Mouse (Mus musculus) neural tube, embryonic 12.5 days (tissue): ENCODE data around the gene Ifnar2. TPM values are rescaled to one million over a fixed set of nuclear protein-coding genes. Genes with fewer than 3 reads are reported as not detected.

Experiments
- ATAC-seq: fragments of 200-750 bp; cut with Nextera tagmentation; 2 replicates; pipeline ENCODE4 v1.8.0; 2017; ENCODE audit warnings: low read depth, mild to moderate bottlenecking, moderate TSS enrichment, moderate library complexity; ENCODE audit not compliant: low FRiP score
- H3K27ac ChIP-seq: fragments of 300-500 bp; sonication (generic); 2 replicates; pipeline ENCODE4 v1.5.1; 2016
- H3K27me3 ChIP-seq: fragments of 300-500 bp; sonication (generic); replicated peaks from 2 replicates; pipeline ENCODE4 v1.6.1; 2016; ENCODE audit warnings: mild to moderate bottlenecking
- H3K36me3 ChIP-seq: fragments of 300-500 bp; sonication (generic); 2 replicates; pipeline ENCODE4 v1.6.1; 2016; ENCODE audit warnings: mild to moderate bottlenecking
- H3K4me1 ChIP-seq: fragments of 300-500 bp; sonication (generic); 2 replicates; pipeline ENCODE4 v1.6.1; 2016
- H3K4me2 ChIP-seq: fragments of 300-500 bp; sonication (generic); replicated peaks from 2 replicates; pipeline ENCODE4 v1.6.1; 2016; ENCODE audit warnings: mild to moderate bottlenecking
- H3K4me3 ChIP-seq: fragments of 300-500 bp; sonication (generic); 2 replicates; pipeline ENCODE4 v1.5.1; 2016
- H3K9ac ChIP-seq: fragments of 300-500 bp; sonication (generic); 2 replicates; pipeline ENCODE4 v1.6.1; 2016; ENCODE audit warnings: mild to moderate bottlenecking
- H3K9me3 ChIP-seq: fragments of 300-500 bp; sonication (generic); 2 replicates; pipeline ENCODE4 v1.6.1; 2016; ENCODE audit warnings: mild to moderate bottlenecking
- WGBS: fragments of 180-500 bp; shearing (Covaris S2); methylation state at CpG from one replicate; pipeline ENCODE4 v1.1.7; 2016; 5-methylcytosine and 5-hydroxymethylcytosine counted together
- polyA plus RNA-seq: library from polyadenylated mRNA; unstranded; fragments of >200 nt; fragmentation: Nextera tagmentation; extraction: Ambion mirVana; gene quantifications from 2 replicates; pipeline ENCODE4 v1.2.1, GENCODE M21; 2016

Gene Ifnar2
- polyA plus RNA-seq, 1 experiment from 2014 or later: 35.4 TPM

- H3K36me3 ChIP-seq: peaks cover 25% of the 10 kb centered on the region
- no peaks in the 10 kb centered on the region for H3K9me3 ChIP-seq
- no peak for ATAC-seq
- no peak overlapping the region for H3K4me3 ChIP-seq
- H3K27me3 ChIP-seq: no peaks in the 10 kb centered on the region
- H3K4me1 ChIP-seq: no peaks in the 10 kb centered on the region
- 89% methylated on average over 12 of the region's 12 CpGs for WGBS
- no peak overlapping the region for H3K4me2 ChIP-seq
- H3K9ac ChIP-seq: no peak overlapping the region
- no peak overlapping the region for H3K27ac ChIP-seq
Measured at GRCm38 (mm10) chr16:91398030-91398429, 25.4 kb downstream of the Ifnar2 start.

- Histone ChIP-seq H3K27me3 (no peaks in the 10 kb centered on the region), H3K9me3 (no peaks in the 10 kb centered on the region), H3K4me2 (no peak overlapping the region), H3K4me3 (no peak overlapping the region), H3K4me1 (no peaks in the 10 kb centered on the region), H3K27ac (no peak overlapping the region), H3K36me3 (peaks cover 20% of the 10 kb centered on the region), H3K9ac (no peak overlapping the region)
- no peak for ATAC-seq
- 95% methylated on average over 7 of the region's 7 CpGs for WGBS
Measured at GRCm38 (mm10) chr16:91398944-91399343, 26.4 kb downstream of the Ifnar2 start.

GRCm38 (mm10) chr16:91401569-91402165 lies 29.1 kb downstream of the Ifnar2 start:
- no peaks in the 10 kb centered on the region for H3K9me3 ChIP-seq
- no peak overlapping the region for H3K4me2 ChIP-seq
- H3K27me3 ChIP-seq: 0 out of 2 replicates have a peak, but pooled peaks cover 3% of the 10 kb centered on the region
- no peak overlapping the region for H3K4me3 ChIP-seq
- peaks cover 9% of the 10 kb centered on the region; the same call in 1 of the 2 replicates for H3K4me1 ChIP-seq
- no peak for ATAC-seq
- no peak overlapping the region for H3K9ac ChIP-seq
- WGBS: 89% methylated on average over 6 of the region's 6 CpGs
- H3K27ac ChIP-seq: no peak overlapping the region
- peaks cover 16% of the 10 kb centered on the region for H3K36me3 ChIP-seq

DNA sequence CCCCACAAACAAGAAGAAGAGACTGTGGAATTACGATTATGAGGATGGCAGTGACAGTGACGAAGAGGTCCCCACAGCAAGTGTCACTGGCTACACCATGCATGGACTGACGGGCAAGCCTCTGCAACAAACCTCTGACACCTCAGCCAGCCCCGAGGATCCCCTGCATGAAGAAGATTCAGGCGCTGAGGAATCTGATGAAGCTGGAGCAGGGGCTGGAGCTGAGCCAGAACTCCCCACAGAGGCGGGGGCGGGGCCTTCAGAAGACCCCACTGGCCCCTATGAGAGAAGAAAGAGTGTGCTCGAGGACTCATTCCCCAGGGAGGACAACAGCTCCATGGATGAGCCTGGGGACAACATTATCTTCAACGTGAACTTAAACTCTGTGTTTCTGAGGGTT lies 31.2 kb downstream of the Ifnar2 start:
- Histone ChIP-seq H3K36me3 (peaks cover 13% of the 10 kb centered on the region), H3K27ac (no peak overlapping the region), H3K4me2 (no peak overlapping the region), H3K9ac (no peak overlapping the region), H3K9me3 (no peaks in the 10 kb centered on the region), H3K27me3 (0 out of 2 replicates have a peak, but pooled peaks cover 4% of the 10 kb centered on the region), H3K4me1 (peaks cover 13% of the 10 kb centered on the region; the same call in 1 of the 2 replicates), H3K4me3 (no peak overlapping the region)
- 81% methylated on average over 9 of the region's 9 CpGs for WGBS
- no peak for ATAC-seq

DNA sequence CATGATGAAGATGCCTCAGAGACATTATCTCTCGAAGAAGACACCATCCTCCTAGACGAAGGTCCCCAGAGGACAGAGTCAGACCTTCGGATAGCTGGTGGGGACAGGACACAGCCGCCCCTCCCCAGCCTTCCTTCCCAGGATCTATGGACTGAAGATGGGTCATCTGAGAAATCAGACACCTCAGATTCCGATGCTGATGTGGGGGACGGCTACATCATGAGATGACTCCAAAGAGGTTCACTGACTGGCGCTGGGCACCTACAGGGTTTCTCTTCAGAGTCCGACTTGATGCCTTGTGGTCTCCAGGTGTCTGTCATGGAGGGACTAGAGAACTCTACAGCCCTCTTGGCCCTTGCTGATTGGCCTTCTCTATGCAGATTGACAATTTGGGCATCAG lies 31.6 kb downstream of the Ifnar2 start:
- WGBS: 93% methylated on average over 8 of the region's 8 CpGs

DNA sequence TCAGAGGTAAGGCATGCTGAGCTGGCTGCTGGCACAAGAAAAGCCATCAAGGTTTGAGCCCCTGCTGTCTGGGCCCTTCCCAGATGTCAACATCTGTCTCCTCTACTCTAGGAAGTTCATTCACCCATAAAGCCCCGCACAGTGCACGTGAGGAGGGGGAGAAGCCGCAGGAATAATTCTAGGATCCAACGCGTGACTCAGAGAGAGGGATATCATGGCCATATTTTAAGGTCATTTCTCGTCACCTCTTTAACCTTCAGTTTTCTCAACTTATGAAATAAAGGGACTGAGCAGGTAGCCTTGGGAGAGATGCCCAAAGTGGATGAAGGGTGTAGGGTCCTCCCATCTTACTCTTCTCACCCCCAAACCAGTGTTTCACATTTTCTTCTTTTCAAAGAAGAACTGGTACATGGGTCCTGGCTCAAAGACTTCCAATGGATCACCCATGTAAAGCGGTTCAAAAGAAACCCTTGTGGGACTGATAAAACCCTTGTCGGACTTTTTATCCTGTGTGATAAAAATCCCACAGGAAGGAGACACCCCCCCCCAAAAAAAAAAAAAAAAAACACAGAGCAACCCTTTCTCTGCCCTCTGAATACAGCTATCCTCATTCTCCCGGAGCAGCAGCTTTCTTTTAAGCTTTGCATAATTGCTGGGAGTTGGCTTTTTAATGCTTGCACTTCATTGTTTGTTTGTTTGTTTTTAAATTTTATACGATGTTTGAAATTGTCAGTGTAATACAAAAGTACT lies 32.4 kb downstream of the Ifnar2 start:
- WGBS: 73% methylated on average over 10 of the region's 10 CpGs

More for the DNA sequence above, 31.6 kb downstream of the Ifnar2 start:
- no peak overlapping the region for H3K4me3 ChIP-seq
- 0 out of 2 replicates have a peak, but pooled peaks cover 4% of the 10 kb centered on the region for H3K27me3 ChIP-seq
- H3K4me1 ChIP-seq: peaks cover 13% of the 10 kb centered on the region; the same call in 1 of the 2 replicates
- no peak overlapping the region for H3K9ac ChIP-seq
- no peaks in the 10 kb centered on the region for H3K9me3 ChIP-seq
- no peak overlapping the region for H3K4me2 ChIP-seq
- no peak for ATAC-seq
- no peak overlapping the region for H3K27ac ChIP-seq
- peaks cover 13% of the 10 kb centered on the region for H3K36me3 ChIP-seq

GRCm38 (mm10) chr16:91405640-91406584 lies 33.3 kb downstream of the Ifnar2 start, which contains the start of gene Il10rb:
TSS of gene Il10rb (plus strand) at chr16:91406164.
- H3K36me3 ChIP-seq: peaks cover 13% of the 10 kb centered on the region
- WGBS: 7% methylated on average over 51 of the region's 51 CpGs
- H3K27me3 ChIP-seq: 0 out of 2 replicates have a peak, but pooled peaks cover 4% of the 10 kb centered on the region
- H3K4me3 ChIP-seq: peak within 1 kb of the TSS; percentile 56
- H3K9me3 ChIP-seq: no peaks in the 10 kb centered on the region
- peak within 1 kb of the TSS; percentile 67 for H3K9ac ChIP-seq
- peak within 1 kb of the TSS; percentile 99 for H3K4me2 ChIP-seq
- no peak within 1 kb of the TSS for H3K27ac ChIP-seq
- H3K4me1 ChIP-seq: peaks cover 13% of the 10 kb centered on the region; the same call in 1 of the 2 replicates
- ATAC-seq: peak; percentile 79

More for the DNA sequence above, 32.4 kb downstream of the Ifnar2 start:
- Histone ChIP-seq H3K4me1 (peaks cover 13% of the 10 kb centered on the region; the same call in 1 of the 2 replicates), H3K9me3 (no peaks in the 10 kb centered on the region), H3K4me2 (no peak overlapping the region), H3K4me3 (no peak overlapping the region), H3K27ac (no peak overlapping the region), H3K27me3 (0 out of 2 replicates have a peak, but pooled peaks cover 4% of the 10 kb centered on the region), H3K9ac (no peak overlapping the region), H3K36me3 (peaks cover 13% of the 10 kb centered on the region)
- no peak for ATAC-seq

DNA sequence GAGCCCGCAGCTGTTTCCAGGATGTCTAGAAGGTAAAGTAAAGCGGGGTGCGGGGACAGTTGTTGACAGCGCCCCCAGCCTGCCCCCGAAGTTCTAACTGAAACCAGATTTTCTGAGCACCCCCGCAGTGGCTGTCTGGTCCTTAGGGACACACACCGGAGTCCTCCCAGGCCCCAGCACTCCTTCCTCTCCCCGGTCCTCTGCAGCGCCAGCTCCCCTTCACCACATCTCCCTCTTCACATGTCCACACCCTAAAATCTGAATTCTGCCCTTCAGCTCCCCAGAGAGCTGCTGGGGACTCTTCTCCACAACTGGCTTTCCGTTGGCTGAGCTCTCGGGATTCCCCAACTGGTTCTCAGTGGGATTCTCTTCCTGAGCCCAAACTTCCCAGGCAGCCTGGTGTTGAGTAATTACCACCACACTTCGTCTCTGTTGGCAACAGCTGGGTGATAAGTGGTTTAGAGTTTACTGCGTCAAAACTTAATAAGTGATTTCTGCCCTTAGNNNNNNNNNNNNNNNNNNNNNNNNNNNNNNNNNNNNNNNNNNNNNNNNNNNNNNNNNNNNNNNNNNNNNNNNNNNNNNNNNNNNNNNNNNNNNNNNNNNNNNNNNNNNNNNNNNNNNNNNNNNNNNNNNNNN lies 34.1 kb downstream of the Ifnar2 start:
- 2% methylated on average over 13 of the region's 13 CpGs for WGBS

GRCm38 (mm10) chr16:91413102-91413844 lies 40.7 kb downstream of the Ifnar2 start:
- H3K27ac ChIP-seq: no peak overlapping the region
- H3K27me3 ChIP-seq: no peaks in the 10 kb centered on the region
- H3K4me2 ChIP-seq: no peak overlapping the region
- H3K4me1 ChIP-seq: no peaks in the 10 kb centered on the region
- no peak for ATAC-seq
- H3K4me3 ChIP-seq: no peak overlapping the region
- H3K36me3 ChIP-seq: no peaks in the 10 kb centered on the region; the same call in 1 of the 2 replicates
- WGBS: 57% methylated on average over 12 of the region's 12 CpGs
- H3K9me3 ChIP-seq: no peaks in the 10 kb centered on the region
- H3K9ac ChIP-seq: no peak overlapping the region

More for the DNA sequence above, 34.1 kb downstream of the Ifnar2 start:
- peak; percentile 26; the same call in 1 of the 2 replicates for ATAC-seq
- H3K9ac ChIP-seq: peak overlapping the region; percentile 67
- H3K4me3 ChIP-seq: peak overlapping the region; percentile 56
- H3K27me3 ChIP-seq: 0 out of 2 replicates have a peak, but pooled peaks cover 4% of the 10 kb centered on the region
- peaks cover 13% of the 10 kb centered on the region for H3K36me3 ChIP-seq
- peaks cover 13% of the 10 kb centered on the region; the same call in 1 of the 2 replicates for H3K4me1 ChIP-seq
- H3K4me2 ChIP-seq: peak overlapping the region; percentile 99
- no peaks in the 10 kb centered on the region for H3K9me3 ChIP-seq
- no peak overlapping the region for H3K27ac ChIP-seq

DNA sequence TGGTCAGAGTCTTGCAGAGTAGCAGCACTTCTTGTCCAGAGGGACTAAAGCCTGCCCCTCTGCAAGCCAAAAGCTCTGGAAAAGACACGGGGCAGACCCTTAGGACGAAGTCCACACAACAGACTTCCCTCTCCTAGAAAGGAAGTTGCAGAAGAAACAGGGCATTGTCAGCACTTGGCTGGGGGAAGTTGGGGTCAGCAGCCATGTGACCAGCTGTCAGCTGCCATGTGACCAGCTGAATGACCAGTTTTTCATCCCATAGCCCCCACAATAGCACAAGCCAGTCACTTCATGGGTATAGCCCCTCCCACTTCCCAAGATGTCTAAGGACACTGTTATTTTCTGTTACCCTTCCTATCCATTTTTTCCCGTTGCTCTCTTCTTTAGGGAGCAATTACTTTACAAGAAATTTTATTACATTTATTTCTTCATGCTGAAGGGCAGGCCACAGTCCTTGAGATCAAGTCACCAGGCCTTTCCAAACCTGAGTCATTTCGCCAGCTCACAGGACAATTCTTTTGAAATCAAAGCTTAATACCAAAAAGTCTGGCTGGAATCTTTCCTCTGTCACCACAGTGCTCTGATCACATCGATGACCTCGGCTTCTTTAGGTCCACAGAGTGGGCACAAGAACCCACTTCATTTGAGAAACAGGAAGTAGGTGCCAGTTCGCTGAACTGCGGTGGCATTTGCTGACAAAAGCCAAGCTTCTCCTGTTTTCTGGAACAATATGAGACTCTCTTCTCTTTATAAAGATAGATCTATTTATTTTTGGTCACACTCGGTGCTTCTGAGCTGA lies 43.0 kb downstream of the Ifnar2 start:
- no peaks in the 10 kb centered on the region; the same call in 1 of the 2 replicates for H3K36me3 ChIP-seq
- no peak overlapping the region for H3K27ac ChIP-seq
- H3K27me3 ChIP-seq: no peaks in the 10 kb centered on the region
- no peak overlapping the region for H3K9ac ChIP-seq
- 90% methylated on average over 9 of the region's 9 CpGs for WGBS
- H3K4me1 ChIP-seq: no peaks in the 10 kb centered on the region
- H3K4me3 ChIP-seq: no peak overlapping the region
- ATAC-seq: no peak
- no peaks in the 10 kb centered on the region for H3K9me3 ChIP-seq
- H3K4me2 ChIP-seq: no peak overlapping the region
